Mouse (Mus musculus) G1E (cell line): ENCODE results near the gene Fam19a5. TPM values are rescaled to one million over a fixed set of nuclear protein-coding genes. Genes with fewer than 3 reads are reported as not detected.

Experiments used
- ATAC-seq: 2 replicates; pipeline ENCODE4 v1.8.0; 2016; ENCODE audit warnings: mild to moderate bottlenecking; ENCODE audit not compliant: insufficient number of reproducible peaks, poor library complexity, low FRiP score, severe bottlenecking; ENCODE audit errors: extremely low read depth
- DNase-seq: peaks from one replicate; pipeline ENCODE4 v3.0.0; 2012; ENCODE audit warnings: low spot score
- H3K27me3 ChIP-seq: 2 replicates; pipeline ENCODE4 v1.6.1; 2012; ENCODE audit warnings: mild to moderate bottlenecking, low read length, inconsistent platforms; ENCODE audit not compliant: insufficient read depth
- H3K36me3 ChIP-seq: replicated peaks from 2 replicates; pipeline ENCODE3; 2012; ENCODE audit warnings: mild to moderate bottlenecking, inconsistent platforms
- H3K4me1 ChIP-seq: 2 replicates; pipeline ENCODE4 v1.6.1; 2012; ENCODE audit warnings: low read depth, low read length, inconsistent platforms, mixed read lengths; ENCODE audit not compliant: insufficient read depth
- H3K4me3 ChIP-seq: 2 replicates; pipeline ENCODE4 v1.5.1; 2012; ENCODE audit warnings: low read depth, mild to moderate bottlenecking, inconsistent platforms, low read length, moderate library complexity, mixed read lengths
- H3K9me3 ChIP-seq: replicated peaks from 2 replicates; pipeline ENCODE4 v1.6.1; 2012; ENCODE audit warnings: inconsistent platforms
- CTCF ChIP-seq: IDR thresholded peaks from 2 replicates; pipeline ENCODE4 v1.5.1; 2012; ENCODE audit warnings: low read depth, low read length, inconsistent platforms, mixed read lengths
- GATA1 ChIP-seq: IDR thresholded peaks from 2 replicates; pipeline ENCODE4 v1.6.1; 2012; ENCODE audit warnings: borderline replicate concordance, low read length, inconsistent platforms, mixed read lengths
- GATA2 ChIP-seq: IDR thresholded peaks from 2 replicates; pipeline ENCODE4 v1.6.1; 2012; ENCODE audit warnings: low read depth, low read length, inconsistent platforms, borderline replicate concordance
- POLR2AphosphoS5 ChIP-seq: IDR thresholded peaks from 2 replicates; pipeline ENCODE4 v1.6.1; 2012; ENCODE audit warnings: low read depth, low read length, inconsistent platforms; ENCODE audit not compliant: insufficient replicate concordance
- TAL1 ChIP-seq: conservative IDR thresholded peaks from 2 replicates; pipeline ENCODE4 v1.6.1; 2012; ENCODE audit warnings: low read depth, low read length, inconsistent platforms, mixed read lengths
- polyA plus RNA-seq: library from polyadenylated mRNA; stranded (reverse); fragments of >175 nt; gene quantifications from 2 replicates; pipeline ENCODE4 v1.2.3, GENCODE M21; 2012
- total RNA-seq, 2 experiments: library from RNA; stranded (forward) in 1 of 2; stranded (reverse) in 1 of 2; fragments of 200-1000 nt in 1 of 2; fragments of >200 nt in 1 of 2; fragmentation: Nextera tagmentation in 1 of 2; gene quantifications; 2 replicates each; pipeline ENCODE4 v1.2.3; 2014 to 2017

Gene Fam19a5
- total and polyA plus RNA-seq, 3 experiments = not detected

DNA sequence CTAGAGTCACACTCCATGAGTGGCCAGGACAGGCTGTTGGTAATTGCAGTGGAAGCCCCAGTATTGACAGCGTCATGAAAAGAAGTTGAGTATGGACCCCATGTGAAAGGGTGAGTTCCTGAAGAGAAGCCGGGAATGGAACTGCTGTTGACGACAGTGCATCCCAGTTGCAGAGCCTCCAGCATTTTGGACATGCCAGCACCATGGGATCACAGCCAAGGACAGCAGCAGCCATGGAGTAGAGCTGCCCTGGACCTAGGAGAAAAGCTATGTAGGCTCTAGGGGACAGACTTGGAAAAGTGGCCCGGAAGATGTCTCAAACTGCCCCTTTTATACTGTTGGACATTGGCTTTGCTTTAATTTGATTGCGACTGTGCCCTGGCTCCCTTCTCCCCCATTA is 91.2 kb downstream of the Fam19a5 start:
- no peaks in the 10 kb centered on the region for H3K36me3 ChIP-seq
- no peaks in the 10 kb centered on the region for H3K27me3 ChIP-seq
- TF ChIP-seq GATA1 (no peak), GATA2 (no peak), CTCF (no peak), POLR2AphosphoS5 (no peak), TAL1 (no peak)
- ATAC-seq = no peak
- DNase-seq = no peak
- no peak overlapping the region for H3K4me3 ChIP-seq
- H3K4me1 ChIP-seq = no peaks in the 10 kb centered on the region
- H3K9me3 ChIP-seq = peaks cover 84% of the 10 kb centered on the region

GRCm38 (mm10) chr15:87636407-87636806 is 92.3 kb downstream of the Fam19a5 start:
- H3K9me3 ChIP-seq = peaks cover 80% of the 10 kb centered on the region
- H3K27me3 ChIP-seq = no peaks in the 10 kb centered on the region
- no peak for DNase-seq
- no peak for TF ChIP-seq GATA2
- TF ChIP-seq GATA1 = no peak
- TF ChIP-seq POLR2AphosphoS5 = no peak
- TF ChIP-seq CTCF = no peak
- TF ChIP-seq TAL1 = no peak
- no peak overlapping the region for H3K4me3 ChIP-seq
- ATAC-seq = no peak
- H3K36me3 ChIP-seq = no peaks in the 10 kb centered on the region
- no peaks in the 10 kb centered on the region for H3K4me1 ChIP-seq

GRCm38 (mm10) chr15:87637234-87637633 is 93.1 kb downstream of the Fam19a5 start:
- no peak for TF ChIP-seq GATA2
- TF ChIP-seq GATA1 = no peak
- TF ChIP-seq CTCF = no peak
- no peak for TF ChIP-seq TAL1
- no peak for TF ChIP-seq POLR2AphosphoS5
- ATAC-seq (no peak), DNase-seq (no peak)
- no peaks in the 10 kb centered on the region for H3K4me1 ChIP-seq
- H3K4me3 ChIP-seq = no peak overlapping the region
- no peaks in the 10 kb centered on the region for H3K36me3 ChIP-seq
- H3K9me3 ChIP-seq = peaks cover 81% of the 10 kb centered on the region
- H3K27me3 ChIP-seq = no peaks in the 10 kb centered on the region

DNA sequence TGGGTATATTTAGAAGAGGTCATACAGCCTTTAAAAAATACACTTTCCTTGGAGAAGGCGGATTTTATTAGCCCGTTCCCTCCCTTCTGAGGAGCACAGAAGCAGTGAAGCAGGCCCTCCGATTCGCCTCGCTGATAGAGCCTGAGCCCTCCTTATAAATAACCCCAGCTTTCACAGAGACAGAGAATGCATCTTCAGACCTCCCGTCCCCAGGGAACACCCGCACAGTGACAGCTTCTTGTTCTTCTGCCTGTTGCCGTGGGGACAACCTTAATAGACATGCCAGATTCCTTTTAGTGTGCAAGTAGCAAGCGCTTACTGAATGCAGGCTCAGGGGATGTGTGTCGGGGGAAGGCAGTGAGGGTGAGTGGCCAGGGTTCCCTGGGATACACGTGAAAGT is 94.2 kb downstream of the Fam19a5 start:
- DNase-seq (no peak), ATAC-seq (no peak)
- no peaks in the 10 kb centered on the region for H3K27me3 ChIP-seq

GRCm38 (mm10) chr15:87646313-87647061 is 102.4 kb downstream of the Fam19a5 start:
- Histone ChIP-seq H3K4me3 (no peak overlapping the region), H3K36me3 (no peaks in the 10 kb centered on the region), H3K4me1 (no peaks in the 10 kb centered on the region), H3K27me3 (no peaks in the 10 kb centered on the region), H3K9me3 (peaks cover 87% of the 10 kb centered on the region)
- DNase-seq = no peak
- ATAC-seq = no peak
- TF ChIP-seq CTCF (no peak), GATA2 (no peak), POLR2AphosphoS5 (no peak), TAL1 (no peak), GATA1 (no peak)

More for the DNA sequence above, 94.2 kb downstream of the Fam19a5 start:
- Histone ChIP-seq H3K4me1 (no peaks in the 10 kb centered on the region), H3K9me3 (peaks cover 81% of the 10 kb centered on the region), H3K4me3 (no peak overlapping the region), H3K36me3 (no peaks in the 10 kb centered on the region)
- TF ChIP-seq GATA1 (no peak), GATA2 (no peak), POLR2AphosphoS5 (no peak)

DNA sequence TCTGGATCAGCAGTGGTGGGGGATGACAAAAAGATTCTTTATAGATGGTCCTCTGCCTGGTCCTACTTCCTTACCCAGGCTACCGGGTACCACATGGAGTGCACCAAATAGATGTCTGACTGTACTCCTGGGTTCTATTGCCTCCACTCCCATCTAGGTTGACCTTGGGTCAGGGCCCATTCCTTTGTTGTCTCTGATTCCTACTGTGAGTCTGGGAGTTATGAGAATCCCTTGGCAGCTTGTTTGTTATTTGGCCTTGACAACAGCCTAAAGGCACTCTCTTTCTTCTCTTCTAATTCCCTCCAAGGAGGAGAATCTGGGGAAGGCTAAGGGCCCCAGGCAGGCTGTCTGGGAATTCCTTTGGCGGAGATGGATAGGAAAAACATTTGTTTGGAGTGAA is 105.6 kb downstream of the Fam19a5 start:
- TF ChIP-seq POLR2AphosphoS5 (no peak), GATA2 (no peak), GATA1 (no peak), TAL1 (no peak), CTCF (no peak)
- Histone ChIP-seq H3K4me3 (no peak overlapping the region), H3K4me1 (no peaks in the 10 kb centered on the region), H3K27me3 (no peaks in the 10 kb centered on the region), H3K36me3 (no peaks in the 10 kb centered on the region), H3K9me3 (peaks cover 83% of the 10 kb centered on the region)
- ATAC-seq (no peak), DNase-seq (no peak)

DNA sequence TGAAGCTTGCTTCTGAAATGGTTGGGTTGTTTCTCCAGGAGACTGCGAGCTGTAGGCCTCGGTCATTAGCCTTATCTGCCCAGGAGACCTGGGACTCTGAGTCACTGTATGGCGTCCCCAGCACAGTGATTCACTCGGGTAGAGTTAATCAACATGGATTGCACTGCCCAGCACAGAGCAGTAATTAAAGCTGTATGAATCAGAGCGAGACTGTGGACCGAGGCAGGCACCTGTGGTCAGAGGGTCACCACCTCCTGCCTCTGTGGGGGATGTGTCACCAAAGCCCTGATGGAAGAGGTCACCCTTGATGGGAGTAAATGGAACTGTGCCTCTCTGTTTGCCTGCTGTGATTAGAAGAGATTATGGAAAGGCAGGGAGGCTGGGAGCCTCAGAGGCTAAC is 110.5 kb downstream of the Fam19a5 start:
- peaks cover 62% of the 10 kb centered on the region for H3K9me3 ChIP-seq
- no peaks in the 10 kb centered on the region for H3K36me3 ChIP-seq
- H3K4me1 ChIP-seq = no peaks in the 10 kb centered on the region
- DNase-seq = no peak
- H3K27me3 ChIP-seq = no peaks in the 10 kb centered on the region
- H3K4me3 ChIP-seq = no peak overlapping the region
- ATAC-seq = no peak
- TF ChIP-seq POLR2AphosphoS5 = no peak
- TF ChIP-seq CTCF = no peak
- no peak for TF ChIP-seq TAL1
- TF ChIP-seq GATA2 = no peak
- TF ChIP-seq GATA1 = no peak
